Comparison of ENCODE assay signal across 8 mouse cellular contexts in genomic region chr4:46451758-46452480, GRCm38 (mm10). TPM values are rescaled to one million over a fixed set of nuclear protein-coding genes. Genes with fewer than 3 reads are reported as not detected.
DNase-seq lines count a peak whose midpoint lies in the region; ATAC-seq lines count a peak whose summit lies in the region.

No protein-coding gene starts in this region.

- peaks cover 24% of the 10 kb centered on the region for H3K36me3 ChIP-seq in forebrain, embryonic 10.5 days (replicated peaks)
- H3K36me3 ChIP-seq in heart, embryonic 14.5 days (ENCODE audit: control insufficient read depth, insufficient read depth, low read length) = no peaks in the 10 kb centered on the region
- H3K36me3 ChIP-seq in liver, embryonic 13.5 days = peaks cover 41% of the 10 kb centered on the region
- H3K36me3 ChIP-seq in neural tube, embryonic 11.5 days (ENCODE audit: control insufficient read depth, insufficient read depth, low read length) = no peaks in the 10 kb centered on the region
- H3K36me3 ChIP-seq in stomach, embryonic 15.5 days = no peaks in the 10 kb centered on the region

- peak overlapping the region; percentile 99 for H3K9ac ChIP-seq in heart, embryonic 14.5 days (ENCODE audit: low read length)
- peak overlapping the region; percentile 98 for H3K9ac ChIP-seq in liver, embryonic 13.5 days
- H3K9ac ChIP-seq in neural tube, embryonic 11.5 days (ENCODE audit: low read length) = peak overlapping the region; percentile 99
- H3K9ac ChIP-seq in stomach, embryonic 15.5 days = peak overlapping the region; percentile 95

- H3K4me2 ChIP-seq in heart, embryonic 14.5 days (ENCODE audit: low read length) = peak overlapping the region; percentile 78
- peak overlapping the region; percentile 90 for H3K4me2 ChIP-seq in liver, embryonic 13.5 days
- H3K4me2 ChIP-seq in neural tube, embryonic 11.5 days (ENCODE audit: low read depth) = peak overlapping the region; percentile 80
- H3K4me2 ChIP-seq in stomach, embryonic 15.5 days = peak overlapping the region; percentile 76

- DNase-seq in B cell, adult 2 months = peak; percentile 76 to 85
- peak; percentile 50 to 55 for DNase-seq in adrenal gland, postnatal 4 days (ENCODE audit: low spot score in 2 of 2)
- DNase-seq in forebrain, embryonic 10.5 days (ENCODE audit: extremely low spot score, low spot score) = peak; percentile 63
- peak; percentile 82 for DNase-seq in kidney, postnatal 10 days
- peak; percentile 42 for DNase-seq in liver, embryonic 13.5 days
- peak; percentile 83 for DNase-seq in neural tube, embryonic 11.5 days (ENCODE audit: low spot score)

- H3K4me1 ChIP-seq in forebrain, embryonic 10.5 days = peaks cover 69% of the 10 kb centered on the region
- peaks cover 14 to 38% of the 10 kb centered on the region in 2 experiments for H3K4me1 ChIP-seq in heart, embryonic 14.5 days (ENCODE audit: control insufficient read depth in 2 of 2, insufficient read depth in 2 of 2, low read length in 2 of 2)
- H3K4me1 ChIP-seq in liver, embryonic 13.5 days (replicated peaks) = peaks cover 79% of the 10 kb centered on the region
- peaks cover 18% of the 10 kb centered on the region for H3K4me1 ChIP-seq in neural tube, embryonic 11.5 days (ENCODE audit: control insufficient read depth, insufficient read depth, low read length)
- peaks cover 20% of the 10 kb centered on the region for H3K4me1 ChIP-seq in stomach, embryonic 15.5 days

- no peaks in the 10 kb centered on the region for H3K27me3 ChIP-seq in forebrain, embryonic 10.5 days (ENCODE audit: poor library complexity, severe bottlenecking)
- H3K27me3 ChIP-seq in heart, embryonic 14.5 days (ENCODE audit: control insufficient read depth, insufficient read depth, low read length) = no peaks in the 10 kb centered on the region
- H3K27me3 ChIP-seq in liver, embryonic 13.5 days = no peaks in the 10 kb centered on the region
- no peaks in the 10 kb centered on the region for H3K27me3 ChIP-seq in neural tube, embryonic 11.5 days (ENCODE audit: control insufficient read depth, insufficient read depth, low read length)
- H3K27me3 ChIP-seq in stomach, embryonic 15.5 days (replicated peaks) = no peaks in the 10 kb centered on the region

- no peaks in the 10 kb centered on the region for H3K9me3 ChIP-seq in forebrain, embryonic 10.5 days
- H3K9me3 ChIP-seq in heart, embryonic 14.5 days (ENCODE audit: control insufficient read depth, low read length) = no peaks in the 10 kb centered on the region
- no peaks in the 10 kb centered on the region for H3K9me3 ChIP-seq in liver, embryonic 13.5 days (replicated peaks)
- H3K9me3 ChIP-seq in neural tube, embryonic 11.5 days (ENCODE audit: control insufficient read depth, low read length) = no peaks in the 10 kb centered on the region
- no peaks in the 10 kb centered on the region for H3K9me3 ChIP-seq in stomach, embryonic 15.5 days

- WGBS in forebrain, embryonic 10.5 days = under 1% methylated on average over 105 of the region's 111 CpGs
- under 1% methylated on average over 99 of the region's 111 CpGs for WGBS in heart, embryonic 14.5 days
- under 1% methylated on average over 77 of the region's 111 CpGs for WGBS in liver, embryonic 13.5 days (ENCODE audit: insufficient replicate concordance)
- WGBS in neural tube, embryonic 11.5 days = under 1% methylated on average over 69 of the region's 111 CpGs
- WGBS in stomach, embryonic 15.5 days = under 1% methylated on average over 77 of the region's 111 CpGs

- peak overlapping the region; percentile 100 for H3K27ac ChIP-seq in forebrain, embryonic 10.5 days
- peak overlapping the region; percentile 97 to 99 for H3K27ac ChIP-seq in heart, embryonic 14.5 days (replicated peaks in 1 of 2; ENCODE audit: control insufficient read depth in 1 of 2, insufficient read depth in 1 of 2, low read depth in 2 of 2, low read length in 2 of 2)
- H3K27ac ChIP-seq in liver, embryonic 13.5 days = peak overlapping the region; percentile 99
- H3K27ac ChIP-seq in neural tube, embryonic 11.5 days (ENCODE audit: low read depth, low read length) = peak overlapping the region; percentile 98
- peak overlapping the region; percentile 96 for H3K27ac ChIP-seq in stomach, embryonic 15.5 days

- H3K4me3 ChIP-seq in forebrain, embryonic 10.5 days = peak overlapping the region; percentile 89
- H3K4me3 ChIP-seq in heart, embryonic 14.5 days (ENCODE audit: control insufficient read depth in 1 of 2, insufficient read depth in 1 of 2, low read depth in 1 of 2, low read length in 2 of 2) = peak overlapping the region; percentile 93 to 99
- H3K4me3 ChIP-seq in liver, embryonic 13.5 days (replicated peaks) = peak overlapping the region; percentile 97
- H3K4me3 ChIP-seq in neural tube, embryonic 11.5 days (ENCODE audit: low read depth, low read length) = peak overlapping the region; percentile 92
- peak overlapping the region; percentile 82 for H3K4me3 ChIP-seq in stomach, embryonic 15.5 days (replicated peaks)

- ATAC-seq in heart, embryonic 14.5 days (ENCODE audit: insufficient number of reproducible peaks, insufficient read depth, low FRiP score, low read depth) = peak; percentile 23
- ATAC-seq in liver, embryonic 13.5 days (ENCODE audit: low read depth) = peak; percentile 1; the same call in 1 of the 2 replicates
- peak; percentile 43; the same call in 1 of the 2 replicates for ATAC-seq in neural tube, embryonic 11.5 days (ENCODE audit: insufficient read depth, low FRiP score, low TSS enrichment)
- peak; percentile 8 for ATAC-seq in stomach, embryonic 15.5 days (ENCODE audit: insufficient read depth, low FRiP score, low read depth)

RNA-seq across cellular contexts. Expression of gene Anp32b, which starts 1.2 kb away (rescaled TPM):
- total RNA-seq in adrenal gland, postnatal 4 days (2021) = 100 to 1,000 TPM; 185 to 204 TPM
- polyA plus RNA-seq in forebrain, embryonic 10.5 days (2016; fragmentation: Nextera tagmentation; extraction: Ambion mirVana) = 424 and 464 TPM in 2 replicates
- 136 and 139 TPM in 2 replicates for polyA plus RNA-seq in heart, embryonic 14.5 days (2014; fragmentation: Nextera tagmentation; extraction: Ambion mirVana)
- polyA plus RNA-seq in liver, embryonic 13.5 days (2015; fragmentation: Nextera tagmentation; extraction: Ambion mirVana) = 555 and 600 TPM in 2 replicates
- polyA plus RNA-seq in neural tube, embryonic 11.5 days (2014; fragmentation: Nextera tagmentation; extraction: Ambion mirVana) = 261 and 271 TPM in 2 replicates
- polyA plus RNA-seq in stomach, embryonic 15.5 days (2015; fragmentation: Nextera tagmentation; extraction: Ambion mirVana) = 259 and 284 TPM in 2 replicates

RNA-seq across cellular contexts. Expression of gene Nans, which starts 37.1 kb away (rescaled TPM):
- 10 to 100 TPM; 51.0 to 51.3 TPM for total RNA-seq in adrenal gland, postnatal 4 days (2021)
- 75.7 and 77.5 TPM in 2 replicates for polyA plus RNA-seq in forebrain, embryonic 10.5 days (2016; fragmentation: Nextera tagmentation; extraction: Ambion mirVana)
- 48.6 and 50.1 TPM in 2 replicates for polyA plus RNA-seq in heart, embryonic 14.5 days (2014; fragmentation: Nextera tagmentation; extraction: Ambion mirVana)
- polyA plus RNA-seq in liver, embryonic 13.5 days (2015; fragmentation: Nextera tagmentation; extraction: Ambion mirVana) = 65.4 and 77.9 TPM in 2 replicates
- 82.0 and 89.1 TPM in 2 replicates for polyA plus RNA-seq in neural tube, embryonic 11.5 days (2014; fragmentation: Nextera tagmentation; extraction: Ambion mirVana)
- polyA plus RNA-seq in stomach, embryonic 15.5 days (2015; fragmentation: Nextera tagmentation; extraction: Ambion mirVana) = 88.6 and 96.7 TPM in 2 replicates

RNA-seq across cellular contexts. Expression of gene Hemgn, which starts 38.6 kb away (rescaled TPM):
- 10 to 100 TPM in 1 of 2 experiments, 1 to 10 TPM in 1; 7.3 to 17.9 TPM for total RNA-seq in adrenal gland, postnatal 4 days (2021)
- polyA plus RNA-seq in forebrain, embryonic 10.5 days (2016; fragmentation: Nextera tagmentation; extraction: Ambion mirVana) = 13.8 and 19.7 TPM in 2 replicates
- polyA plus RNA-seq in heart, embryonic 14.5 days (2014; fragmentation: Nextera tagmentation; extraction: Ambion mirVana) = 0.50 and 1.3 TPM in 2 replicates
- polyA plus RNA-seq in liver, embryonic 13.5 days (2015; fragmentation: Nextera tagmentation; extraction: Ambion mirVana) = 405 and 482 TPM in 2 replicates
- polyA plus RNA-seq in neural tube, embryonic 11.5 days (2014; fragmentation: Nextera tagmentation; extraction: Ambion mirVana) = 15.8 and 15.9 TPM in 2 replicates
- 13.2 and 31.5 TPM in 2 replicates for polyA plus RNA-seq in stomach, embryonic 15.5 days (2015; fragmentation: Nextera tagmentation; extraction: Ambion mirVana)

Comparison
In these comparisons a context has a peak if more than half of its experiments do, and no peak if none do; other contexts are left out.
1. Peak in every context shown above with its lines: DNase-seq, ATAC-seq, H3K4me3 ChIP-seq and H3K27ac ChIP-seq.
2. RNA of gene Hemgn, which starts 38.6 kb away (polyA plus RNA-seq): 405 to 482 TPM in liver, embryonic 13.5 days; 13.2 to 31.5 TPM in stomach, embryonic 15.5 days, 13.8 to 19.7 TPM in forebrain, embryonic 10.5 days, 15.8 to 15.9 TPM in neural tube, embryonic 11.5 days and 0.50 to 1.3 TPM in heart, embryonic 14.5 days; every median in the first group is over 10 times any median in the second.